Mouse (Mus musculus) frontal cortex, postnatal 14 days (tissue): ENCODE measurements around the gene Smpd3.
"Not testable (repeated sequence)": the region's sequence is repeated elsewhere in the genome, so short reads cannot be mapped to it uniquely, and the experiment has no call there.

ENCODE experiments used
- DNase-seq, 2 experiments: peaks; one replicate each; pipeline ENCODE4 v3.0.0; 2022; ENCODE audit warnings: low spot score in 2 of 2

Gene Smpd3

GRCm38 (mm10) chr8:106326624-106327023, 11.2 kb downstream of the Smpd3 start:
- DNase-seq, result no peak

GRCm38 (mm10) chr8:106321434-106321833, 16.4 kb downstream of the Smpd3 start:
- no peak for DNase-seq

DNA sequence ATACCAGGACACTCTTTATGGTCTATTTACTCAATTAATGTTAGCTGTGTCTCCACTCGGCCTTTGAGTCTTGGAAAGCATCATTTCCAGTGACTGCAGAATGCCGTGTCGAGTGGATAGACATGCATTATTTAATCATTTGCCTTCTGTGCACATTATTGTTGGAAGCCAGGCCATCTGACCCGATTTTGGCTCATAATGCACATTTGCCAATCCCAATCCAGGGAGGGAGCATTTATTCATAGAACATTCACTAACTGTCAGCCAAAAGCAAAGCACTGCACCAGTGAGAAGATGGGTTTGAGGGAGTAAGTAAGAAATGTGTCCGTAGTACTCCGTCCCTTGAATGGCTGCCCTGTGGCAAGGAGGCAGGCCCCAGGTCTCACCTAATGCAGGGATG, 17.8 kb downstream of the Smpd3 start:
- no peak for DNase-seq

DNA sequence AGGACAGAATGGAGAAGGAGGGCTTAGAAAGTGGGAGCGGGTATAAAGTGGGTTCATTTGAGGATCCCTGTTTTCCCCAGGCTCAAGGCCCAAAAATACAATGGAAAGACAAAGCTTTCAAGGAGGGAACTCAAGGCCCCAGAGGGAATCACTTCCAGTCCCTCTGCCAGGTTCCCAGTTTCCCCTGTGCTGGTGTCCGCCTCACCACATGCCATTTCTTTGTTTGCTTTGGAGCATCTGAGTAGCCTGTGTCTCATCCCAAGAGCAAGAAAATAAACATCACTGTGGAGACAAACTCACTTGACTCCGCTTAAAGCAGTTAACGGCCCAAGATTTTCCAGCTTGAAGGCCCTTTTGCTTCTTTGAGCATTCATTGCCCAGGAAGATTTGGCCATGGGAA, 20.7 kb downstream of the Smpd3 start:
- DNase-seq, result no peak

DNA sequence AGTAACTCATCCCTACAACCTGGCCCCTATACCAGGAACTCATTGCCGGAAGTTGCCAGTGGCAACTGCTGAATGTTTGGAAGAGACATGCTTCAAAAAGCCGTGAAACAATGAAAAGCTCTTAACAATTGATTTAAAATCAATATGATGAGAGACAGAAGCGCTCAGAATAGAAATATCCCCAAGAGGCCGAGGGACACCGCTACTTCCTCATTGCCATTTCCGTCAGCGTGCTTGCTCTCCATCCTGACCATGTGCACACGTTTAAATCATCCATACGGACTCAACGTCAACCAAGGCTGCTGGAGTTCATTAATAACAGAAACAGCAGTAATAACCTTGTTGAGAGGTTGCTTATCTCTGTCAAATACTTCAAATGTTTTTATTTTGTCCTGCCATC, 21.3 kb downstream of the Smpd3 start:
- no peak for DNase-seq

GRCm38 (mm10) chr8:106315402-106316187, 22.2 kb downstream of the Smpd3 start:
- DNase-seq, result no peak

DNA sequence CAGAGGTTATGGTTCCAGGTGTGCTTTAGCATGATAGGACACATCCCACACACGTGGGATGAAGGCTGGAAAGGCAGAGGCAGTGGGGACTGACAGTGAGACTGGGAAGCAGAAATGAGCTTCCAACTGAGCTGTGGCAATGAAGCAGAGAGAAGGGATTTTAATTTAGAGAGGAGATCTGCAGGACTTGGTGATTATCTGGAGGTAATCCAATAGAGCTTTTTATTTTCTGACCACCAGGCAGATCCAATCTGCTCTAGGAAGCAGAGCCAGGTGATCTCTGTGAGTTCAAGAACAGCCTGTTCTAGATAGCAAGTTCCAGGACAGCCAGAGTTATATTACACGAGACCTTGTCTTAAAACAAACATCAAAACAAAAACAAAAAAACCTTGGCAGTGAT, 24.0 kb downstream of the Smpd3 start:
- DNase-seq, result no peak

DNA sequence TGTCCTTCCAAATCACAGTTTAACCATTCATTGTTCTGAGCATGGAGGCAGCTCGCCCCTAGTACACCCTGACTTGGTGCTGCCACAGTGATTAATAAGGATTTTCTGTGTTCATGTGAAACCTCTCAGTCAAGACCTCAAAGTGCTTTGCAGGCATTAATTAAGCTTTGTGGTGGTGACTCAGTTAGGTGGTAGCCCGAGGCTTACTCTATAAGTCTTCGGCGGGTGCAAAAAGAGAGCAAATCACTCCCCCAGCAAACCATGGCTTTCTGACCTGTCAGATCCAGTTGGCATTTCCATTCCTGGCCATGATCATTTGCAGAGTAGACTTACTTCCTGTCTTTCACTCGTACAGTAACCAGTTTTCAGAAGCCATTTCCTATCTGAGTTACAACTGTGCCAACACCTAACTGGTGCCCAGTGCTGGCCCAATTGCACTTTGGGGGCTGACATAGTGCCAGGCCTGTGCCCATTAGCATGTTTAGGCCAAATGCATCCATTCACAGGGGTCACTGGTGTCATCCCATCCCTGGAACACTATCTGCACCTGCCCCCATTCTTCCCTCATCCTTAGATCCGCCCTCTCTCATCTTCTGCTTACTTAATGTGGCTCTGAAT, 24.6 kb downstream of the Smpd3 start:
- DNase-seq, result no peak

- DNase-seq, result no peak
Observed at GRCm38 (mm10) chr8:106311967-106312366, 25.8 kb downstream of the Smpd3 start.

DNA sequence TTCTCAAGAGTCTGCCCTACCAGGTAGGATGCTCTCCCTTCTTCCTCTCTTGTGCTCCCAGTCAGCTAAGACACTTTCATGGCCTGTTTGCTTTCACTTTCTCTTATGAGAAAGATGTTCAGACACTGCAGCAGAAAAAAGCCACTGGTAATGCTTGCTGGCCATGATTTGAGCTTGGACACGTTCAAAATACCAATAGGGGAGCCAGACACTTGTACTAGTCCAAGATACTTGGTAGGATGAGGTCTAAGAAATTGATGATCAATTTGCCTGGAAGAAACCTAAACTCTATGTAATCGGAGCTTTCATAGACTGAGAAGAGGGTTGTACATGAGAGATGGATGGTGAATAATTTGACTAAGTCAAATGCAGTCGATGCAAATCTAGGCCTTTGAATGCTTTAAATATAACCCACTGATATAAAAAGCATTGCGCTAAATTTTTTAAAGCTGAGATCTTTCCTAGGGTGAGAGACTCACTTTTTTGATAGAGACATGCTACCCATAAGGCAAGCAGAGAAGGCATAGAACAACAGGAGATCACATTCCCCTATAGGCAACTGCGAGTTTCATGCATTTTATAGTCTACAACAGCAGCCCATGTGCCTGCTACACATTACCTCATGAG, 27.6 kb downstream of the Smpd3 start:
- DNase-seq, result no peak

DNA sequence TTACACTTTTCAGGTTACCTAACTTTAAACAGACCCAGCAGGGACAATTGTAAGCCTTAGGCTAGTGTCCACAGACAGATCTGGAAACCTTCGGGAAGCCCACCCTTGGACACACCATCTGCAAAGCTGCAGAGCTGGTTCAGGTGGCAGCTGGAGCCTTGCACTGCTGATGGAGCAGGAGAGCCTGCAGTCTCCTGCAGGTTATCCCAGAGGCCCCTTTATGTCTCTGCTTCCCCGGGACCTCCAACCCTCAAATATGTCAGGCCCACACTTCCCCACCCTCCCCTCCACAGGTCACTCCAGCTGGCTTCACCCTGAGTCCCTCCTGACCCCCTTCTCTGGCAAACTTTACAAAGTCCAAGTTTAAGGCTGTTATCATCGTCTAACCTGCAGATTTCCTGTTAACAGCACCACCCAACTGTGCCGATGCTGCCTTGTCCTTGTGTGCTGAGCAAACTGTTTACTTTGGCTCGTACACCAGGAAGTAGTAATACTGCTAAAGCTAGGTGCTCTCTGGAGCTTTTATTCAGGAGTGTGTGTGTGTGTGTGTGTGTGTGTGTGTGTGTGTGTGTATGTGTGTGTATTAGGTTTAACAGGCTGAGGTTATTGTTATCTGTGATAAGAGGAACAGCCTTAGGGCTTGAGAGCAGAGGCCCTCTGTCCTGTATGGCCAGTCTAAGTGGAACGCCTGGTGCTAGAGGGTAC, 29.6 kb downstream of the Smpd3 start:
- DNase-seq, result not testable (repeated sequence)

GRCm38 (mm10) chr8:106307586-106307985, 30.2 kb downstream of the Smpd3 start:
- DNase-seq, result no peak

- DNase-seq, result not testable (repeated sequence)
Observed at GRCm38 (mm10) chr8:106306711-106307248, 31.0 kb downstream of the Smpd3 start.

DNA sequence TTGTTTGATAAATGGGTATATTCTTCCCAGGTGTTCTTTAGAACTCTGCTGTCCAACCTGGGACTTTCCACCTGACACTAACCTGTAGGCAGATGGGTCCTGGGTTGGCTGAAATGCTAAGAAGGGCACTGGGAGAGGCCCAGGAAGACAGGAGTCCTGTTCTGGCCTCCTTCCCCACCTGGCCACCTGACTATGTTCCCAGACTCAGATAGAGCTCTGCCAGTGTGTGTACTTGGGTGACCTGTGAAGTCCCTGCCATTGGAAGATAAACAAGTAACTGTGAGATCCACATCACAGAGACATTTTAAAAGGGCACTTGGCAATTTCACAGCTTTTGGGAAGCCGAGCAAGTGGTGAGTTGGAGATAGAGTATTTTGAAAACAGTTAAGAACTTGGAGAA, 31.7 kb downstream of the Smpd3 start:
- DNase-seq, result no peak

DNA sequence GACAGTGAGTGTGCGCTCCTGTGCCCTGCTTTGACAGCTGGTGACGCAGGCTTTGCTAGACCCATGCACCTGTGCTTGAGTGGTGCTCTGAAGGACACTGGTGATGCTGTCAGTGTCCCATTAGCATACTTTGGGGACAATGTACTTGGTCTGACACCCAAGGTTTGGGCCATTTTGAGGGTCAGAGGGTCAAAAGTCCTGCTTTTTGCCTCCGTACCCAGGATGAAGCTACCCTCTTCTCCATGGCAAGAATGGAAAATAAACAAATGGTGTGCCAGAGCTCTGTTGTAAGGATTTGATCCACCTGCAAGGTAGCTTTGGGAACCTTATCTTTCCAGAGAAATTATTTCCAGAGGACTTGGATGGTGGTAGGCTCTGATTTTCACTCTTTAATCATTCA, 32.5 kb downstream of the Smpd3 start:
- no peak for DNase-seq

- no peak for DNase-seq
Observed at GRCm38 (mm10) chr8:106304321-106304720, 33.5 kb downstream of the Smpd3 start.

GRCm38 (mm10) chr8:106300739-106301715, 36.8 kb downstream of the Smpd3 start:
- peak in 1 of 2 experiments; percentile 51 for DNase-seq

- no peak for DNase-seq
Observed at GRCm38 (mm10) chr8:106299686-106300085, 38.1 kb downstream of the Smpd3 start.

GRCm38 (mm10) chr8:106298846-106299245, 38.9 kb downstream of the Smpd3 start:
- no peak for DNase-seq

DNA sequence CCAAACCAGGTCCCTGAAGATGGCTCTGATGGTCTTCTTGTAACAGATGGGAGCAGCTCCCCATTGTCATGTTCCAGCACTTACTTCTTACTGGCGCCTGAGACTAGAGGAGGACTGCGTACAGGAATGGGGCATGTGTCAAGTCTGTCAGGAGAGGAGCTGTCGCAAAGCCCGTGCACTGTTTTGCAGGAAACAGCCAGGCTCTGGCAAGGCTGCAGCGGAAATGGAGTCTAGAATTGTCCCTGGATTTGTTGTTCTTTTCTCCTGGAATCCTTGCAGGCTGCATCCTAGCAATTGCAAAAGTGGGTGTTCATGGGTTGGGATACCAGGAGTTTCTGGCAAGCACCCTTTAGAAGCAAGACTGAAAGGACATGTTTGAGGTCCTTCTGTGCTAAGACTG, 39.5 kb downstream of the Smpd3 start:
- DNase-seq, result no peak
